Mouse (Mus musculus) ES-CJ7 (cell line): ENCODE measurements around the gene Camta1.

Source experiments
- DNase-seq: peaks from one replicate; pipeline ENCODE4 v3.0.0; 2011; ENCODE audit warnings: low read depth, low spot score

Camta1 gene

DNA sequence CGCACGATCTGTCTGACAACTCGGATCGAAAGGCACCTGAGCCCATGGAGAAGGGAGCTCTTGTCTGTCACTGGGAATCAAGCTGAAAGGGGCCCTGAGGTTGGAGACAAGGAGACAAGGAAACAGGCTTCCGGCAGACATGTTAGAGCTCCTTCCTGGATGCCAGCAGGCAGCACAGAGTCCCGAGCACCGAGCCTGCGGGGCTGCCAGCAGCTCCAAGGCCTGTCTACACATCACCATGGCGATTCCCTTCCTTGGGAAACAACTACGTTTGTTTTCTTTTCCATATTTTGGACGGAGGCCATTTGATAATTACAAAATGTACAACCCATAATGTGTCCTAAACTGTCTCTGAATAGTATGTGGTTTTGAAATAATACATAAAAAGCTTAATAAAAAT, 122.8 kb downstream of the Camta1 start:
- no peak for DNase-seq

DNA sequence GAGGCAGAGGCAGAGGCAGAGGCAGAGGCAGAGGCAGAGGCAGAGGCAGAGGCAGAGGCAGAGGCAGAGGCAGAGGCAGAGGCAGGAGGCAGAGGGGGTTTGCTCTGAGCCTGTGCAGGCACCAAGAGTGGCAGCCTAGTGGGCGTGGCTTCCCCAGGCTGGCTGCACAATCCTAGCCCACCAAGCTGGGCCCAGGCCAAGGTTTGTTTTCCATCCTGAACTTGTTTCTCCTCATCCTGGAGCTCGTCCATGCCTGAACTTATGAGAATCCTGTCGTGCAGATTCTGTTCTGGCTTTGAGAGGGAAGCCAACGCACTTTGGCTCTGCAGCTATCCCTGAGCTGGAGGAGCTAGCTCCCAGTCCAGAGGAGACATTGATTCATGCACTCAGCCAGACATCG, 123.4 kb downstream of the Camta1 start:
- DNase-seq = no peak

DNA sequence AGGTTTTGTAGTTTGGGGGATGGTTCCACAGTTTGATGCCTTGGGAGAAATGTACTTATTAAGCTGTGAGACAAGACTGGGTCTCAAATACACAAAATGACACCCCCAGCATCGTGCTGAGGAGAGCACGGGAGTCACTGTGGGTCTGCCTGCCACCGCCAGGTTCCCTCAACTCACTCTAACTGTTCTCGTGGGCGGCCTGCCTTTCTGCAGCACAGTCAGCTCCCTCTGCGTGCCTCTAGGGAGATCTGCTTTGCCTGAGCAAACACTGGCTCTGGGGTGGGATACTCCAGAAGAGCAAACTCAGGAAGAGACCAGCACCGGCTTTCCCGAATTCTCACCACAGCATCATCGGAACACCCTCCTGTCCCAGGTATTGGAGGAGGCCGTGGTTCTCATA, 129.0 kb downstream of the Camta1 start:
- no peak for DNase-seq

DNA sequence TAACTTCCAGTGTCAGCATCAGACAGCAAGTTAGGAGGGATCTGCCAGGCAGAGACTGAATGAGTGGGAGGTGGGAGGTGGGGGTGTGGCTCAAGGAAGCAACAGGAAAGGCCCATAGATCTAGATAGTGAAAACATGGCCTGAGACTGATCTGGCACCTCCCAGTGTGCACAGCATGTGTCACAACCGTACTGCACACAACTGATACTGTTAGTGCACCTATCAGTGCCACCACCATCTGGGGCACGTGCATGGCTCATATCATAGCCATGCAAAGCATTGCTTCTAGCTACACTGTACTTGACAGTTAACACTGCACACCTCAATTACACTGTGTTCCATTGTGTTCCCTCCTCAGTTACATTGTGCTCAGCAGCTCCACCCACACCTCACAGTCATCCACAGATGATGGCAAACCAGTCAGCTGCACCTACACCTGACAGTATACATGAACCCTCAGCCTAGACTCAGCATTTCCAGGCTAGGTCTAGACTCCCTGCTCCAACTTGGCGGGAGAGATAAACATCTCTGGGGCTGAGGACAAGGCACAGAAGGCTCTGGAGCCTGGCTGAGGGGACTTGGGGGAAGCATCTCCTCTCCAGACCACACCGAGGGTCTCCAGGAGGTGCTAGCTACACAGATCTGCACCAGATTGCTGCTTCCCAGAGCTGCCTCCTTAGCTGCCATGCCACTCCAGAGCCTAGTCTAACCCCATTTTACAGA, 131.5 kb downstream of the Camta1 start:
- DNase-seq = no peak

DNA sequence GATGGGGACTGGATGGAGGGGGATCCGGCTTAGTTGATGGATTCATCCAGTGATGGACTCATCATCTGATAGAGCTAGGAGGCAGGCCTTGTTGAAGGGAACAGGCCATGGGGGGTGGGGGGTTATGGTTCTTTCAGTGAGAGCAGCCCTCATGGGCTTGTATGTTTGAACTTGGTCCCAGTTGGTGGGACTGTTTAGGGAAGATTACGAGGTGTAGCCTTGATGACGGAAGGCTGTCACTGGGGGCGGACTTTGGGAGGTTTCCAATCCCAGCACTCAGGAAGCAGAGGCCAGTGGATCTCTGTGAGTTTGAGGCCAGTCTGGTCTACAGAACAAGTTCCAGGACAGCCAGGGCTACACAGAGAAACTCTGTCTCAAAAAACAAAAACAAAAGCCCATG, 132.6 kb downstream of the Camta1 start:
- DNase-seq = no peak

DNA sequence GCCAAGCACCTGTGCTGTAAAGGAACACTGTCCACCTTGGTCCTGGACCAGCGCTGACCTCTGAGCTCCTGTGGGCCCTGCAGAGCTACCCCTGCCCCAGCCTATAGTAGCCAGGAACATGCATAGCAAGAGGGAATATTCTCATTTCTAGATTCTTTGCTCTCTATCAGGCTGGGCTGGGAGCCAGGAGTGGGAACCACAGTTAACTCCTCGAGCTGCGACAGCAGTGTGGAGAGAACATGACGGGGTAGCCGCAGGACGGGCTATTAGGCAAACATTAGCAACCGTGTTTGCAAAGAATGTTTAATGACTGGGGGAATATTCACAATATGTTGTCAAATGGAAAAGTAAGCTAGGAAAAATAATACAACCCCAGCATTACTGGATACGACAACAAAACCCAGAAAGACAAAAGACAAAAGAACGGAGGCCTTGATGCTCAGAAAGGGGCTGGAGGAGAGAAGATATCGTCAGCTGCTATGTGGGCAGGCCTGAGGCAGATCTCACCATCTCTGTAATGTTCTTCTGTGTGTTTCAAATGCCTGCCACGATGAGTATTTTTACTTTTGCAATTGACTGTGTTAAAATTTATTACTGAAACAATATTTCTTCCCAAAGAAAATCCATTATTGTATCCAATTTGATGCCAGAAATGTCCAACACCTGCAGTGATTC, 133.1 kb downstream of the Camta1 start:
- no peak for DNase-seq

DNA sequence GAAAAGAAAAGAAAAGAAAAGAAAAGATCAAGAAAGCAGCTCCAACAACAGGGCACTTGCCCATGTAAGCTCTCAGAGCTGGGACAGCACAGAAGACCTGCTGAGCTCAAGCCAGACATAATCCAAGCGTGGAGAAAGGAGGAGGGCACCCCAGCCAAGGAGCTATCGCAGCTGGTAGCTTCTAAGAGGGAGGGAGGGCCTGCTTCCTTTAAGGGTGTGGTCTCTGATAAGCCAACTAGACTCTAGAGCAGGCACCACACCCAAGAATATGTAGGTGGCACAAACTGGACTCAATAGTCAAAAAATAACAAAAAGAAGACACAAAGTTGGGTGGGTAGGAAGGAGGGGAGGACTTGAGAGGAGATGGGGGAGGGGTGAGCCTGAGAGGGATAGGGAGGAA, 135.3 kb downstream of the Camta1 start:
- no peak for DNase-seq

DNA sequence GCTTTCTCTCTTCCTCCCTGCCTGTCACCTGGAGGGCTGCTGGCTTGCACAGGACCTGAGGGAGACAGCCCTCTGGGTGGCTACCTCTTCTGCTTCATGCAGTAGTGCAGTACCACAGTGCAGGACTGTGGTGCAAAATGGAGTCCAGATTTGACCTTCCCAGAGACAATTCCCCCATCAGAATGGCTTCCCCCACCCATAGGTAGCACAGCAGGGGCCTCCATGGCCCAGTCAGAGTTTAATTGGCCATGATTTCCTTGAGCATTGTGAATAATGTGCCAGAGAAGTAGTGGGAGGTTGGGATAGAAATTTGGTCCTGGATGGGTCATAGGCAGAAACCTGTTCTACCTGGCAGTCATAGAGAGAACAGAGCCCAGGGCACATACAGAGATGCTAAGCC, 136.8 kb downstream of the Camta1 start:
- peak; percentile 43 for DNase-seq

DNA sequence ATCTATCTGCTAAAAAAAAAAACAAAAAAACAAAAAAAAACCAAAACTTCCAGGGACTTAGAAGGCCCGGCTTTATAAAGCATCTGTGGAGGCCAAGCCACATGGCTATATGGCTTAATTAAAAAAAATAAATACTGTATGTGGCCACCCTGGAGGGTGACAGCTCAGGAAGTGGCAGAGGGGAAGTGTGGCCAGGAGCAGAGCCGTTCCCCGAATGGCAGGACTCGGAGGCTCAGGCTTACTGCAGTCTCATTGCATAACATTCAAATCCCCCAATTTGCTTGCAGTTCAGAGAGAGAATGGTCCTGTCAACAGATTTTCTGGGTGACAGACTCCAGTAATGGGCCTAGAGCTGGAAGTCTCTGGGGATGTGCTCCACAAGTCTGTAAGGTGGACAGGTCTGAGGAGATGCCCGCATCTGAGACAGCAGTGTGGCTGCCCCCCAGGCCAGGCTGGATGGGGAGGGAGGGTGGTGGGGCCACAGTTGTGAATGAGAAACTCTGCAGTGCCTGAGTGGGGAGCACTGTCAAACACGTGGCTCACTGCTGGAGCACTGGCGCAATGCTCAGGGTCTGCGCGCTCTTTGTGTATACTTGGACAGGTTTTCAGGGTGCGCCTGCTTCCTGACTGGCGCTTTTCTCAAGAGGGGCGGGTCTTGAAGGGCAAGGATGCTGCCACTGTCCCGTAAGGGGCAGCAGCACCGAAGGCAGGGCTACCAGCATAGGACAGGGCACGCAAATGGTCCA, 140.8 kb downstream of the Camta1 start:
- DNase-seq = no peak

DNA sequence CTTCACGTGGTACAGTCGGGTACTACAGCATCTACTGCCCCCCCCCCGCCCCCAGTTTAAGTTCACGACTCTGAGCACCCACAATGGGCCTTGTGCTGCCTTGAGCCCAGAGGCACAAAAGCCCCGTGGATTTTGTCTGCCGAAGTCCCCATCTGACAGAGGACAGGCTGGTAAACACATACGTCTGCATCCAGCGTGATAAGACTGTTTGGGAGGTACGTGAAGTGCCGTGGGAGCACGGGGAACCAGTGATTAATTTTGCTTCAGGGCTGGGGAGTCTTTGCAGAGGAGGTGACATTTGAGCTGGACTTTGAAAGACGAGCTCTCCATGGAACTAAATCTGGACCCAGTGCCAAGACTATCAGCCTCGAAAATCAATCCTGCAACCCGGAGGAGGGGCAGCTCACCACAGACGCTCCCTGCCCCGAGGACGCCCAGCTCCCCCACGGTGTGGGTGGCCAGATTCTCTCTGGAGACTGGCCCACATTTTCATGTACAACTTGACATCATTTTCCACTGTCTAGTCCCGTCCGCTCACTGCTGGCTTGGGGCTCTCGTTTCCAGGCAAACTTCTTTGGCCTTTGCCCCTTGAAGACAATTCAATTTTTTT, 142.7 kb downstream of the Camta1 start:
- no peak for DNase-seq

DNA sequence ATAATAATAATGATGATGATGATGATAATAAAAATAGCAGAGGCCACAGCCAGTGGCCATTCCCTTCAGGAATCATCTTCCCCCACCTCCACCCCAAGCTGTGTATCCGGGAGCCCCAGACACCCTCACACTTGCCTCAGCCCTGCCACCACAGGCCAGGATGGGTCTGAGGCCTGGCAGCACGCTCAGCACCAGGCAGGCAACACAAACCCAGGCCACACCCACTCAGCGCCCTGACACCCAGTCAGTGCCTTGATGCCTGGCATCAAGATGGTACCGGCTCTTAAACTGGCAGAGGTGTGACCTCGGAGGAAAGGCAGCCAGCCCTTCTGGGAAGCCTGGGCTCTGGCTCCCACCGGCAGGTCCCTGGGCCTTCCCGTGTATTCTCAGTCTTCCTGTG, 143.8 kb downstream of the Camta1 start:
- no peak for DNase-seq

DNA sequence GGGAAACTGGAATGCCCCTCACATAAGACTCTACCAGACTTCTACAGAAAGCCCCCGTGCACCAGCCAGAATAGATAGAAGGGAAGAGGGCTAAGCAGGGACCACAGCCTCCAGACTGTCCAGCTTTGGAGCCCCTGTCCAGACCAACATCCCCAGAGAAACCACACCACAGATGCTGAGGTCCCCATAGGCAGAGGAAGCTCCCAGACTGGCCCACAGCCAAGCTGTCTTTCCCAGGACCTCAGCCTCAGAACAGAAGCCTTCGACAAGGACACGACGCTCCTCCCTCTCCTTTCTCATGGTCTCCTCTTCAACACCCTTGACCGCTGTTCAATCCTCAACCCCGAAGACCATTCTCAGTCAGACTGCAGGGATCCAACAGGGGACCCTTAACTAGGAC, 148.0 kb downstream of the Camta1 start:
- no peak for DNase-seq

DNA sequence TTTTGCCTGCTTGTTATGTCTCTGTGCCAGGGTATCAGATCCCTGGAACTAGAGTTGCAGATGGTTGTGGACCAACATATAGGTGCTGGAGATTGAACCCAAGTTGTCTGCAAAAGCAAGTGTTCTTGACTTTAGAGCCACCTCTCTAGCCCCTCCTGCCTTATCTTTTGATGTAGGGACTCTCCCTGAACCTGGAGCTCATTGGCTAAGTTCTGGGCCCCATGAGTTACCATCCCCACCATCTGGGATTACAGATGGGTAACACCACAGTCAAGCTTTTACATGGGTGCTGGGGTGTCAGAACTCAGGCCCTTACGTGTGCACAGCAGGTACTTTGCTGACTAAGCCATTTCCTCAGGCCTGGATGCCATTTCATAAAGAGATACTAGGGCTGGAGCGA, 150.3 kb downstream of the Camta1 start:
- no peak for DNase-seq

DNA sequence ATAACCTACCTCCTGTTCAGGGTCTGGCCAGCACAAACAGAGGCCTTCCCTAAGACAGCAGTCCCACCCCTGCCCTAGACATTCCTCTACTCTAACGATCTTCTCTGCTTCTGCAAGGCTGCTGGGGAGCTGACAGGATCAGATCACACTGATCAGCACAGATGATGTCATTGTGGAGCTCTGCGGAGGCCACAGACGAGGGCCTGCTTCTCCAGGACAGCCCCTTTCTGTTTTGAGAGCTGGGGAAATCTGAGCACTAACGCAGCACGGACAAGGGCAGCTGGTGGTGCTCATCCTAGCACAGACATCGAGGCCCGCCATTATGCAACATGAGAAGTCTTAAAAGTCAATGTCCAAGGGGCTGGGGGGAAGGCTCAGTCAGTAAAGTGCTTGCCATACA, 151.2 kb downstream of the Camta1 start:
- no peak for DNase-seq

DNA sequence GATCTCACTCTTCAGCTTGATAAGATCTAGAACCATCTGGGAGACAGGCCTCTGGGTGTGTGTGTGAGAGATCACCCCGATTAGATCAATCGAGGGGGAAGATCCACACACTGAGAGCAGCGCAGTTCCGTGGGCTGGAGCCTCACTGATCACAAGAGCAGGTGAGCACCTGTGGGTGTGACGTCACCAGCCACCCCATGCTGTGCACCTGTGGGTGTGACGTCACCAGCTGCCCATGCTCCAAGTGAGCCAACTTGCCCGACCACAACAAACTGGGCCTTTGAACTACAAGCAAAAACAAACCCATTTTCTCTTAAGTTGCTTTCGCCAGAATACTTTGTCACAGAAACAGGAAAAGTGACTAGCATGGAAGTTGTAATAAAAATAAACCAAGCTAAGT, 152.4 kb downstream of the Camta1 start:
- no peak for DNase-seq

DNA sequence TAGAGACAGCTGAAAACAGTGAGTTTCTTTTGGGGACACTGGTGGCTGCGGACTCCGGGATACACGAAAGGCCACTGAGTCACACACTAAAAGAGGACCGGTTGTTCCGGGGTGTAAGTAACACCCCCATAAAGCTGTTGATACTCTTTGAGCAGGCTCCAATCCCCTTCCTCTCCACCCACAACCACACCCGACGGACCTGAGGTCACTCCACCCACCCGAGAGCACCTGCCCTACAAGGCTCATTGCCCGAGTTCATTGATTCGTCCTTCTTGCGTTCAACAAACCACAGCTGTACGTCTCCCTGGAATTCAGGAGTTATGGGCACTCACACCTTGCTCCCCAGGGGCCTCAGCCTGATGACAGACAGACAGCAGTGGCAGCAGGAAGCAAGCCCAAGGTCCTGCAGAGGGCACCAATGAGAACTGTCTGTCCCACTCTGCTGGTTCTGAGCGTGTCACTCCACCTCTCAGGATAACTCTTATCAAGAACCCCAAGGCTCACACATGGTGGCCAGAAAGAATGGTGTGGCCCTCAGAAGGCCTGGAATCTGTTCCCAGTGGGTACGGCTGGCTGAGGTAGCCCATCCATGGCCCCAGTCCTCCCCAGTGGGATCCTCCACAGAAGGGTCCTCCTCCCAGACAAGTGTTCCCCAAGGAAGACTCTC, 158.5 kb downstream of the Camta1 start:
- no peak for DNase-seq

DNA sequence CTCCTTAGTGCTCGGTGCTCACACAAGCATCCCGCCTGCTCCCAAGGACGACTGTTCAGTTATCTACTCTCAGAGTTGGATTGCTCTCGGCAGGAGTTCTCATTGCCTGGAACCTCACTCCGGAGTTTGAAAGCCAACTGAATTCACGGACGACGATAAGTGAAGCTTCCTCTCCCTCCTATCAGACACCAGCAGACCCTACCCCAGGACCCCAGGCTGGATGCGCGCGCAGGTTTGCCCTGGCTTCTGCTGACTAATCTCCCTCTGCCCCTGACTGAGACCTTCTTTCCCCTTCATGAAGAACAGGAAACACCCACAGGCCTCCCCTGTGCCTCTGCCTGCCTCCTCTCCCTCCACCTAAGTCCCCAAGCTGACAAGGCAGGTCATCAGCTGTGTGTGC, 159.2 kb downstream of the Camta1 start:
- DNase-seq = no peak

DNA sequence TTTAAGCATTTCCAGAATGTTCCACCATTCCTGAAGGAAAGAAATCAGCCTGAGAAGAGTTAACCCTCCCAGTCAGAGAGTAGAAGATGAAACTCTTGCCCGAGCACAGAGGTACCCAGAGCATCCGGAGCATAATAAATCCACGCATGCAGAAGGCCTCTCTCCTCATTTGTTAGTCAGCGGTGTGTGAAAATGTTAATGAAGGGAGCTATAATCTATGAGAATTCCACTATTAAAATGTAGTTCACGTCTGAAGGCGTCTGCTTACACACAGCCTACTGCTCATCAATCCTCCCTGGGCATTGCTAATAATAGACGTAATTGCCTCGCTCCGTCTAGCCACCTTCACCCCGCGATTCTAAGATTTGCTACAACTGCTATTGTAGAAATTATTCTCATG, 165.7 kb downstream of the Camta1 start:
- no peak for DNase-seq

DNA sequence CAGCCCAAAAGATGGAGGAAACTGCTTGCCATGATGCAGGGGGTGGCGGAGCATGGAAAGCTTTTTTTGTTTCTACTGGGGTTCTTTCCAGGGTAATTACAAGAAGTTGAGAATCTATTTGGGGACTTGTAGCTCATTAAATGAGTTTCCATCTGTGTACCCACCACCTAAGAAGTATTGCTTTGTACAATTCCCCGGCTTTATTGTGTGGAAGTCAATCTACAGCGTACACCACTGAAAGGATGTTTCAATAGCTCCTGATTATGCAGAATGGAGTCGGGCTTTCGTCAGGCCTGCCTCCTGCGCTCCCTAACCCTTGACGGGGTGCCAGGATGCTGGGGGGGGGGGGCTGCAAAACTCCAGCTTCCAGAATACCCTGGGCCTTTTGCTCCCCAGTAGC, 167.1 kb downstream of the Camta1 start:
- DNase-seq = no peak

DNA sequence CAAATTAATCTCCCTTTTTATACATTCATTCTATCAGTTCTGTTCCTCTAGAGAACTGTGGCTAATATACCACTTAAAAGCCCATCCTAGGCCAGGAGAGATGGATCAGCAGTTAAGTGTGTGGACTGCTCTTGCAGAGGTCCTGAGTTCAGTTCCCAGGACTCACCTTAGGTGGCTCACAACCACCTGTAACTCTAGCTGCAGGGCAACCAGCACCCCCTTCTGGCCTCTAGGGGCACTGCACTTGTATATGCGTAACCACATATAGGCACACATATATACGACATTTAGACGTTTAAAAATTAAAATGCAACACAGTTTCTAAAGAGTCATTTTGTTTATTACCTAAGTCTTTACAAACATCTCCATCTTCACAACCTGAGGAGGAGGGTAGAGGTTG, 167.6 kb downstream of the Camta1 start:
- peak; percentile 66 for DNase-seq

DNA sequence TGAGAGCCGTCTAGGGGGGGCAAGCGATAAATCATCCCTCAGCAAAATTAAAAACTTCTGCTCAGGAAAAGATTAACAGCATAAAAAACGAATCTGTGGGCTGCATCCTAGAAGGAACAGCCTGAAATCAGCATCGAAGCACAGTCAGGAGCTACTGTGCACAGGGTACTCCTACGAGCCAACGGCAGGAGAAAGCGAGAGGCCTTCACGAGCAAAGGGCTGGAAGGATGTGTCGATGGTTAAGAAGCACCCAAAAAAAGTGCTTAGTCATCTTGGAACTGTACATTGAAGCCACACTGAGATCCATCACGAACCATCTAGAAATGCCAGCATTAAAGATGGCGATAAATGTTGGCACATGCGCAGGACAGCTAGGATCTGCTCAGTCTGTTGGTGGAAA, 171.6 kb downstream of the Camta1 start:
- no peak for DNase-seq

DNA sequence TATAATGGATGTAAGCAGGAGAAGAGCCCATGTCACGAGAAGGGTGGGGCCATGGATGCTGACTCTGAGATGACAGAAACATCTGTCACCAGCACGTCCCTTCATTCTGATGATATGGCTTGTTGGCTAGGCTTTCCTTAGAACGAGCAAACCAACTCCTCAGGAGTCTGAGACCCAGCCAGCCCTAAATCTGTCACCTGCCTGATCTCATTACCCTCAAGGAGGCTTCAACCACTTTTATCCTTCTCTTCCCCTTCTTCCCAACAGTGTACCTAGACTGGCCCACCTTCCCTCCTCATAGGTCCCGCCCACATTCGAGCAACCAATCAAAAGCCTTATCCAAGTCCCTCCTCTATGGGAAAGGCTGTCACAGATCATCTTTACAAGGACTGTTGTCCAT, 173.5 kb downstream of the Camta1 start:
- DNase-seq = no peak
